Mouse (Mus musculus) hematopoietic stem cell, adult 5-6 weeks (primary cell): Measurements from ENCODE around the gene Srpk2. TPM values are rescaled to one million over a fixed set of nuclear protein-coding genes. Genes with fewer than 3 reads are reported as not detected.

Experiments used
- ATAC-seq, 2 experiments: fragments of 125-278 bp in 1 of 2; replicated peaks in 1 of 2; 2 replicates each; pipeline ENCODE4 v1.8.0; 2016 to 2017; ENCODE audit warnings: inconsistent platforms in 2 of 2, mild to moderate bottlenecking in 2 of 2, moderate number of reproducible peaks in 2 of 2, low read depth in 1 of 2, moderate TSS enrichment in 1 of 2; ENCODE audit not compliant: low FRiP score in 2 of 2, poor library complexity in 2 of 2, severe bottlenecking in 2 of 2, insufficient read depth in 1 of 2, low TSS enrichment in 1 of 2
- total RNA-seq: library from RNA; stranded (forward); fragments of 172-1452, 232-1000 nt; gene quantifications from 2 replicates; pipeline ENCODE4 v1.2.3, GENCODE M21; 2017

Srpk2 gene
- total RNA-seq, 1 experiment from 2014 or later: 57.6 TPM

- peak; percentile 69 to 82; a peak in 3 of 4 replicates for ATAC-seq
Measured at GRCm38 (mm10) chr5:23631490-23631889, 52.9 kb downstream of the Srpk2 start.

- no peak for ATAC-seq
Measured at GRCm38 (mm10) chr5:23627221-23627620, 57.2 kb downstream of the Srpk2 start.

GRCm38 (mm10) chr5:23626173-23626572 lies 58.2 kb downstream of the Srpk2 start:
- ATAC-seq: no peak

- no peak for ATAC-seq
Measured at GRCm38 (mm10) chr5:23620621-23621020, 63.8 kb downstream of the Srpk2 start.

- no peak for ATAC-seq
Measured at GRCm38 (mm10) chr5:23618656-23619055, 65.8 kb downstream of the Srpk2 start.

- peak in 1 of 2 experiments; percentile 38; a peak in 1 of 4 replicates for ATAC-seq
Measured at GRCm38 (mm10) chr5:23617104-23617415, 67.4 kb downstream of the Srpk2 start.

GRCm38 (mm10) chr5:23616270-23617103 lies 67.9 kb downstream of the Srpk2 start:
- ATAC-seq: peak; percentile 81 to 86

GRCm38 (mm10) chr5:23615586-23616269 lies 68.7 kb downstream of the Srpk2 start:
- ATAC-seq: peak; percentile 8 to 38; a peak in 1 of 4 replicates

GRCm38 (mm10) chr5:23612856-23613255 lies 71.6 kb downstream of the Srpk2 start:
- peak in 1 of 2 experiments; percentile 29; a peak in 1 of 4 replicates for ATAC-seq

- peak; percentile 32 to 72; a peak in 2 of 4 replicates for ATAC-seq
Measured at GRCm38 (mm10) chr5:23604036-23604705, 80.2 kb downstream of the Srpk2 start.

GRCm38 (mm10) chr5:23599750-23600537 lies 84.5 kb downstream of the Srpk2 start:
- no peak for ATAC-seq

GRCm38 (mm10) chr5:23599171-23599570 lies 85.2 kb downstream of the Srpk2 start:
- no peak for ATAC-seq

- ATAC-seq: no peak
Measured at GRCm38 (mm10) chr5:23598491-23598890, 85.9 kb downstream of the Srpk2 start.

- peak; percentile 100 for ATAC-seq
Measured at GRCm38 (mm10) chr5:23597999-23598398, 86.4 kb downstream of the Srpk2 start.

GRCm38 (mm10) chr5:23597260-23597864 lies 87.1 kb downstream of the Srpk2 start:
- ATAC-seq: no peak

- ATAC-seq: no peak; a peak in 1 of 4 replicates
Measured at GRCm38 (mm10) chr5:23596326-23596965, 88.0 kb downstream of the Srpk2 start.
